Mouse (Mus musculus) lung, embryonic 14.5 days (tissue): ENCODE measurements around the gene Ankrd11. TPM values are rescaled to one million over a fixed set of nuclear protein-coding genes. Genes with fewer than 3 reads are reported as not detected.

ENCODE experiments used
- ATAC-seq: fragments of 200-750 bp; cut with Nextera tagmentation; 2 replicates; pipeline ENCODE4 v1.8.0; 2017; ENCODE audit warnings: mild to moderate bottlenecking, moderate TSS enrichment, moderate library complexity; ENCODE audit not compliant: insufficient read depth
- DNase-seq: peaks from one replicate; pipeline ENCODE4 v3.0.0-alpha.2; 2015
- H3K27ac ChIP-seq: fragments of 300-500 bp; sonication (generic); 2 replicates; pipeline ENCODE4 v1.5.1; 2014; ENCODE audit warnings: low read depth, mild to moderate bottlenecking, moderate library complexity
- H3K27me3 ChIP-seq: fragments of 300-500 bp; sonication (generic); 2 replicates; pipeline ENCODE4 v1.6.1; 2014; ENCODE audit warnings: low read length, control low read depth; ENCODE audit not compliant: insufficient read depth
- H3K36me3 ChIP-seq: fragments of 300-500 bp; sonication (generic); 2 replicates; pipeline ENCODE4 v1.6.1; 2014; ENCODE audit warnings: control low read depth; ENCODE audit not compliant: insufficient read depth
- H3K4me1 ChIP-seq: fragments of 300-500 bp; sonication (generic); 2 replicates; pipeline ENCODE4 v1.6.1; 2014; ENCODE audit warnings: antibody characterized with exemption, control low read depth; ENCODE audit not compliant: insufficient read depth
- H3K4me2 ChIP-seq: fragments of 300-500 bp; sonication (generic); 2 replicates; pipeline ENCODE4 v1.6.1; 2014; ENCODE audit warnings: mild to moderate bottlenecking
- H3K4me3 ChIP-seq: fragments of 300-500 bp; sonication (generic); 2 replicates; pipeline ENCODE4 v1.5.1; 2014; ENCODE audit warnings: low read depth, low read length
- H3K9ac ChIP-seq: fragments of 300-500 bp; sonication (generic); 2 replicates; pipeline ENCODE4 v1.6.1; 2014
- H3K9me3 ChIP-seq: fragments of 300-500 bp; sonication (generic); 2 replicates; pipeline ENCODE4 v1.6.1; 2016; ENCODE audit warnings: low read depth, low read length, control low read depth
- CTCF ChIP-seq: IDR thresholded peaks from 2 replicates; pipeline ENCODE4 v1.5.1; 2016; ENCODE audit warnings: antibody characterized with exemption, low read depth
- WGBS: fragments of 180-500 bp; shearing (Covaris S2); extraction: QIAGEN DNeasy Blood & Tissue Kit; methylation state at CpG from one replicate; pipeline ENCODE4 v1.1.7; 2014; 5-methylcytosine and 5-hydroxymethylcytosine counted together
- polyA plus RNA-seq: library from polyadenylated mRNA; unstranded; fragments of >200 nt; fragmentation: Nextera tagmentation; extraction: Ambion mirVana; gene quantifications from 2 replicates; pipeline ENCODE4 v1.2.1, GENCODE M21; 2014

The Ankrd11 gene
- polyA plus RNA-seq, 1 experiment from 2014 or later: 94.6 TPM

DNA sequence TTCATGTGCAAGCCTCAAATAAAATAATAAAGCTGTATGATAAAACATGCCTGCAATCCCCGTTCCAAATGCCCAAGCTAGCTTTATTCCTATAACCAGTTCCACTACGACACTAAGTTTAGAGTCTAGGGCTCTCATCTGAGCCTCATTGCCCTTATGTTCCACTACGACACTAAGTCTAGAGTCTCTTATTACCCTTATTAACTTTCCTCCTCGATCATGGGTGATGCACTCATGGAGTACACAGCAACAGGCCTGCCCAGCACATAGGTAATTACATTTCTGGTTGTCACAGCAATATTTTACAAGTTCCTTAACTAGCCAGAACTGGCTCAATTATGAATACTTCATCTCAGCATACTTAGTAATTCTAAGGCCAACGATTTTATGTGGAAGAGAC is 36.3 kb downstream of the Ankrd11 start:
- H3K36me3 ChIP-seq: no peaks in the 10 kb centered on the region
- 73% methylated on average over 5 of the region's 5 CpGs for WGBS
- no peak for ATAC-seq

GRCm38 (mm10) chr8:123005328-123005727 is 36.7 kb downstream of the Ankrd11 start:
- H3K4me1 ChIP-seq: peaks cover 7% of the 10 kb centered on the region; the same call in 1 of the 2 replicates
- H3K27ac ChIP-seq: no peak overlapping the region
- H3K9ac ChIP-seq: no peak overlapping the region
- H3K36me3 ChIP-seq: no peaks in the 10 kb centered on the region
- no peak overlapping the region for H3K4me3 ChIP-seq
- H3K9me3 ChIP-seq: no peaks in the 10 kb centered on the region
- ATAC-seq (no peak), DNase-seq (no peak)
- H3K27me3 ChIP-seq: no peaks in the 10 kb centered on the region
- no peak for TF ChIP-seq CTCF
- WGBS: 44% methylated on average over 3 of the region's 3 CpGs
- no peak overlapping the region for H3K4me2 ChIP-seq

More for the DNA sequence above, 36.3 kb downstream of the Ankrd11 start:
- Histone ChIP-seq H3K4me1 (peaks cover 7% of the 10 kb centered on the region; the same call in 1 of the 2 replicates), H3K4me2 (no peak overlapping the region), H3K4me3 (no peak overlapping the region), H3K27me3 (no peaks in the 10 kb centered on the region), H3K27ac (no peak overlapping the region), H3K9me3 (no peaks in the 10 kb centered on the region), H3K9ac (no peak overlapping the region)
- DNase-seq: no peak
- TF ChIP-seq CTCF: no peak

DNA sequence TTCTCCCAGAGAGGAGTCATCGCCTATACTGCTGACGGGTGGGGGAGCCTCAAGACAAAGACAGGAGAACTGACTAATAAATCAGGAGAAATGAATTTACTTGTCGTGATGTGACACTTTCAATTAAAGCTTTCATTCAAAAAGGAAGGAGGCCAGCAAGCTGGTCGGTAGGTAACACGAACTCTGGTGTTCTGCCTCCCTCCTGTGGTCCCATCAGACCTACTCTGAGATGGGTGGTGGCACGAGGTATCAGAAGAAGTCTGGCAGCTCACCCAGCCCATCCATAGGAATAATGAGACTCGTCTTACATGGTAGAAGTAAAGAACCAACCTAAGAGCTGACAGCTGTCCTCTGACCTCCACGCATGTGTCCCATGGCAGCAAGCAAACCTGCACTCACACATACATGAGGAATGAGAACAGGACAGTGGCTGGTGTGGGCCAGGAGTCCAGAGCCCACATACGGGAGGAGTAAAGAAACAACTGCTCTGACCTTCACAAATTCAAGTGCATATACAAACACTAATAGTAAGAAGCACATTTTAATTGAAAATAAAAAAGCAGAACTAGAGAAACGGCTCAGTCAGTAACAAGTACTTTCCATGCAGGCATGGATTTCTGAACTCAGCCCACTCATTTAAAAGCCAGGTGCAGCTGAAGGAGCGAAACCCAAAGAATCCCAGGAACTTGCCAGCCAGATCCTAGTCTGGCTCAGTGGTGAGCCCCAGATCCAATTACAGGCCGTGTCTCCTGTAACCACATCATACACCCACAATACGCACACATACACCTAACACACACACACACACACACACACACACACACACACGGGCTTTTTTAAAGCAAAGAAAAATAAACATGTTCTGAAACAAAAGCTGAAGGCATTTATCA is 37.8 kb downstream of the Ankrd11 start:
- peaks cover 4% of the 10 kb centered on the region; the same call in 1 of the 2 replicates for H3K4me1 ChIP-seq
- H3K4me2 ChIP-seq: no peak overlapping the region
- DNase-seq: no peak

GRCm38 (mm10) chr8:123000311-123000710 is 41.8 kb downstream of the Ankrd11 start:
- H3K4me1 ChIP-seq: no peaks in the 10 kb centered on the region
- no peak overlapping the region for H3K4me2 ChIP-seq
- no peaks in the 10 kb centered on the region for H3K9me3 ChIP-seq
- no peaks in the 10 kb centered on the region for H3K36me3 ChIP-seq
- no peak for DNase-seq
- no peaks in the 10 kb centered on the region for H3K27me3 ChIP-seq
- no peak overlapping the region for H3K4me3 ChIP-seq
- ATAC-seq: no peak
- 55% methylated on average over 2 of the region's 2 CpGs for WGBS
- no peak overlapping the region for H3K27ac ChIP-seq
- TF ChIP-seq CTCF: no peak
- H3K9ac ChIP-seq: no peak overlapping the region

More for the DNA sequence above, 37.8 kb downstream of the Ankrd11 start:
- Histone ChIP-seq H3K27me3 (no peaks in the 10 kb centered on the region), H3K27ac (no peak overlapping the region), H3K9me3 (no peaks in the 10 kb centered on the region), H3K36me3 (no peaks in the 10 kb centered on the region), H3K4me3 (no peak overlapping the region), H3K9ac (no peak overlapping the region)
- no peak for TF ChIP-seq CTCF
- no peak for ATAC-seq
- 54% methylated on average over 14 of the region's 14 CpGs for WGBS

- H3K4me1 ChIP-seq: peaks cover 3% of the 10 kb centered on the region; the same call in 1 of the 2 replicates
- no peak overlapping the region for H3K27ac ChIP-seq
- H3K4me2 ChIP-seq: no peak overlapping the region
- no peak for DNase-seq
- 65% methylated on average over 4 of the region's 4 CpGs for WGBS
- TF ChIP-seq CTCF: no peak
- ATAC-seq: no peak
- no peaks in the 10 kb centered on the region for H3K36me3 ChIP-seq
- H3K27me3 ChIP-seq: no peaks in the 10 kb centered on the region
- H3K9ac ChIP-seq: no peak overlapping the region
- no peaks in the 10 kb centered on the region for H3K9me3 ChIP-seq
- no peak overlapping the region for H3K4me3 ChIP-seq
Observed at GRCm38 (mm10) chr8:122997963-122998362, 44.1 kb downstream of the Ankrd11 start.

GRCm38 (mm10) chr8:122993740-122994139 is 48.3 kb downstream of the Ankrd11 start:
- 52% methylated on average over 5 of the region's 5 CpGs for WGBS
- H3K4me1 ChIP-seq: peaks cover 5% of the 10 kb centered on the region; the same call in 1 of the 2 replicates
- no peak overlapping the region for H3K9ac ChIP-seq

GRCm38 (mm10) chr8:122993031-122993430 is 49.0 kb downstream of the Ankrd11 start:
- ATAC-seq: no peak
- WGBS: 66% methylated on average over 3 of the region's 3 CpGs

More at GRCm38 (mm10) chr8:122993740-122994139, 48.3 kb downstream of the Ankrd11 start:
- no peak overlapping the region for H3K27ac ChIP-seq
- H3K4me3 ChIP-seq: no peak overlapping the region
- H3K27me3 ChIP-seq: no peaks in the 10 kb centered on the region
- H3K36me3 ChIP-seq: no peaks in the 10 kb centered on the region
- no peaks in the 10 kb centered on the region for H3K9me3 ChIP-seq
- ATAC-seq: no peak
- TF ChIP-seq CTCF: no peak
- no peak for DNase-seq
- H3K4me2 ChIP-seq: no peak overlapping the region

More at GRCm38 (mm10) chr8:122993031-122993430, 49.0 kb downstream of the Ankrd11 start:
- Histone ChIP-seq H3K9me3 (no peaks in the 10 kb centered on the region), H3K27me3 (no peaks in the 10 kb centered on the region), H3K9ac (no peak overlapping the region), H3K4me3 (no peak overlapping the region), H3K4me1 (peaks cover 5% of the 10 kb centered on the region; the same call in 1 of the 2 replicates), H3K27ac (no peak overlapping the region), H3K4me2 (no peak overlapping the region), H3K36me3 (no peaks in the 10 kb centered on the region)
- DNase-seq: no peak
- no peak for TF ChIP-seq CTCF
